Mouse (Mus musculus) adrenal gland, adult 18-20 months (tissue): ENCODE measurements at regions not wholly inside any gene's neighbourhood (a gene's known extent, or its start where the extent isn't known, plus 50 kb on each side); places are given as distances from the start of the nearest gene placed in this dataset.

ENCODE experiments used
- DNase-seq, 2 experiments: peaks; one replicate each; pipeline ENCODE4 v3.0.0; 2021 to 2022; ENCODE audit warnings: low spot score in 2 of 2

- no peak for DNase-seq
These were observed 58.5 kb downstream of the Zfp36l2 start for GRCm38 (mm10) chr17:84129204-84129603.

- no peak for DNase-seq
These were observed 59.5 kb downstream of the Zfp36l2 start for GRCm38 (mm10) chr17:84128262-84128661.

- no peak for DNase-seq
These were observed 61.6 kb downstream of the Zfp36l2 start for GRCm38 (mm10) chr17:84126168-84126567.

GRCm38 (mm10) chr17:84123161-84123560 lies 64.6 kb downstream of the Zfp36l2 start:
- DNase-seq, result no peak

GRCm38 (mm10) chr17:84122486-84123131 lies 65.1 kb downstream of the Zfp36l2 start:
- DNase-seq, result no peak

- DNase-seq, result no peak
These were observed 66.5 kb downstream of the Zfp36l2 start for GRCm38 (mm10) chr17:84121291-84121690.

GRCm38 (mm10) chr17:84119221-84120017 lies 68.3 kb downstream of the Zfp36l2 start:
- DNase-seq, result no peak

- no peak for DNase-seq
These were observed 69.0 kb downstream of the Zfp36l2 start for GRCm38 (mm10) chr17:84118781-84119180.

GRCm38 (mm10) chr17:84118271-84118670 lies 69.5 kb downstream of the Zfp36l2 start:
- no peak for DNase-seq

- DNase-seq, result no peak
These were observed 70.0 kb downstream of the Zfp36l2 start for GRCm38 (mm10) chr17:84117756-84118155.

GRCm38 (mm10) chr17:84116340-84117279 lies 71.1 kb downstream of the Zfp36l2 start:
- peak in 1 of 2 experiments; percentile 50 for DNase-seq

GRCm38 (mm10) chr17:84115957-84116339 lies 71.8 kb downstream of the Zfp36l2 start:
- DNase-seq, result no peak

- no peak for DNase-seq
These were observed 72.6 kb downstream of the Zfp36l2 start for GRCm38 (mm10) chr17:84115133-84115532.

GRCm38 (mm10) chr17:84114279-84114994 lies 73.3 kb downstream of the Zfp36l2 start:
- DNase-seq, result no peak

GRCm38 (mm10) chr17:84113608-84114278 lies 74.0 kb downstream of the Zfp36l2 start:
- DNase-seq, result peak; percentile 96 to 98

GRCm38 (mm10) chr17:84112411-84113031 lies 75.2 kb downstream of the Zfp36l2 start:
- DNase-seq, result no peak

GRCm38 (mm10) chr17:84111787-84112370 lies 75.9 kb downstream of the Zfp36l2 start:
- no peak for DNase-seq

- DNase-seq, result no peak
These were observed 76.8 kb downstream of the Zfp36l2 start for GRCm38 (mm10) chr17:84110945-84111344.

- no peak for DNase-seq
These were observed 77.6 kb downstream of the Zfp36l2 start for GRCm38 (mm10) chr17:84110000-84110695.
